Mouse (Mus musculus): ENCODE data around the gene 4930442H23Rik. TPM values are rescaled to one million over a fixed set of nuclear protein-coding genes. Genes with fewer than 3 reads are reported as not detected.

Gene 4930442H23Rik
- polyA plus RNA-seq, 1 experiment, result not detected

DNA sequence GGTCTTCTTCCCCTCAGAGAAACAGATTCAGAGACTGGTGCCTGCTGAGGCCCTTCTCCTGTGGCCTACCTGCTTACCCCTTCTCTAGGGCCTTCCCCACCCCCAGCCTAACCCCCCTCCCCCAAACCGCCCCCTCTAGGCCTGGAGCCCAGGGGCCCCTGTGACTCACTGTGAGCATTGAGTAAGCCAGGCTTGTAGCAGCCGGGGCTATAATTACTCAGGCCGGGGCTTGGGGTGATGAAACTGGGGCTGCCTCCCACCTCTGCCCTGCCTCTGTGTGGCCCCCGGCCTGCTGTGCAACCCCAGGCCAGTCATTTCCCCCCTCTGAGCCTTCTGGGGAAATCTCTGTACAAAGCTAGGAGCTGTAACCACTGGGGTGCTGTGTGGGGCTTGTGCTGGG is 37.4 kb downstream of the 4930442H23Rik start:
- peaks cover 58% of the 10 kb centered on the region for H3K4me1 ChIP-seq (ENCODE audit: control insufficient read depth, insufficient read depth, low read length)
- H3K4me3 ChIP-seq (ENCODE audit: insufficient read depth, low read depth, low read length), result peak overlapping the region; percentile 17; the same call in 1 of the 2 replicates
- TF ChIP-seq POLR2A (IDR thresholded peaks at IDR 0.05; ENCODE audit: insufficient read depth, low read depth, low read length), result no peak
- TF ChIP-seq CTCF (IDR thresholded peaks at IDR 0.05; ENCODE audit: insufficient read depth, low read depth, low read length), result no peak
- WGBS, result 31% methylated on average over 4 of the region's 4 CpGs
- H3K27ac ChIP-seq (ENCODE audit: insufficient read depth, low read depth, low read length), result peak overlapping the region; percentile 79

- H3K4me3 ChIP-seq (ENCODE audit: insufficient read depth, low read depth, low read length), result no peak overlapping the region; the same call in 1 of the 2 replicates
- peak overlapping the region; percentile 65 for H3K27ac ChIP-seq (ENCODE audit: insufficient read depth, low read depth, low read length)
- TF ChIP-seq CTCF (IDR thresholded peaks at IDR 0.05; ENCODE audit: insufficient read depth, low read depth, low read length), result no peak
- no peak for TF ChIP-seq POLR2A (IDR thresholded peaks at IDR 0.05; ENCODE audit: insufficient read depth, low read depth, low read length)
- peaks cover 62% of the 10 kb centered on the region for H3K4me1 ChIP-seq (ENCODE audit: control insufficient read depth, insufficient read depth, low read length)
- WGBS, result 55% methylated on average over 7 of the region's 7 CpGs
Measured at GRCm38 (mm10) chr10:81145778-81146177, 37.9 kb downstream of the 4930442H23Rik start.

GRCm38 (mm10) chr10:81145307-81145706 is 38.3 kb downstream of the 4930442H23Rik start:
- 79% methylated on average over 6 of the region's 6 CpGs for WGBS
- peaks cover 66% of the 10 kb centered on the region for H3K4me1 ChIP-seq (ENCODE audit: control insufficient read depth, insufficient read depth, low read length)
- 0 out of 2 replicates have a peak overlapping the region, but pooled peaks have one; percentile 7 for H3K27ac ChIP-seq (ENCODE audit: insufficient read depth, low read depth, low read length)
- TF ChIP-seq POLR2A (IDR thresholded peaks at IDR 0.05; ENCODE audit: insufficient read depth, low read depth, low read length) (no peak), CTCF (IDR thresholded peaks at IDR 0.05; ENCODE audit: insufficient read depth, low read depth, low read length) (no peak)
- H3K4me3 ChIP-seq (ENCODE audit: insufficient read depth, low read depth, low read length), result no peak overlapping the region

DNA sequence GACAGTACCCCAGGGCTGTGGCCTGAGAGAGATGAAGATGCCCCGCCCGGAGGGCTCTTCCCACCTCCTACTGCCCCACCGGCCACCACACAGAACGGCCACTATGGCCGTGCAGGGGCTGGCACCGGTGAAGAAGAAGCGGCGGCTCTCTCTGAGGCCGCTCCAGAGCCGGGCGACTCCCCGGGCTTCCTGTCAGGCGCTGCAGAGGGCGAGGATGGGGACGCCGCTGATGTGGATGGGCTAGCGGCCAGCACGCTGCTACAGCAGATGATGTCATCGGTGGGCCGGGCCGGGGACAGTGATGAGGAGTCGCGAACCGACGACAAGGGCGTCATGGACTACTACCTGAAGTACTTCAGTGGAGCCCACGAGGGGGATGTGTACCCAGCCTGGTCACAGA is 39.0 kb downstream of the 4930442H23Rik start:
- TF ChIP-seq POLR2A (IDR thresholded peaks at IDR 0.05; ENCODE audit: insufficient read depth, low read depth, low read length) (no peak), CTCF (IDR thresholded peaks at IDR 0.05; ENCODE audit: insufficient read depth, low read depth, low read length) (no peak)
- peaks cover 71% of the 10 kb centered on the region for H3K4me1 ChIP-seq (ENCODE audit: control insufficient read depth, insufficient read depth, low read length)
- 84% methylated on average over 27 of the region's 27 CpGs for WGBS
- H3K4me3 ChIP-seq (ENCODE audit: insufficient read depth, low read depth, low read length), result no peak overlapping the region
- H3K27ac ChIP-seq (ENCODE audit: insufficient read depth, low read depth, low read length), result no peak overlapping the region

- 94% methylated on average over 52 of the region's 52 CpGs for WGBS
- TF ChIP-seq CTCF (IDR thresholded peaks at IDR 0.05; ENCODE audit: insufficient read depth, low read depth, low read length) (no peak), POLR2A (IDR thresholded peaks at IDR 0.05; ENCODE audit: insufficient read depth, low read depth, low read length) (no peak)
- peaks cover 78% of the 10 kb centered on the region for H3K4me1 ChIP-seq (ENCODE audit: control insufficient read depth, insufficient read depth, low read length)
Measured at GRCm38 (mm10) chr10:81143845-81144437, 39.7 kb downstream of the 4930442H23Rik start.

DNA sequence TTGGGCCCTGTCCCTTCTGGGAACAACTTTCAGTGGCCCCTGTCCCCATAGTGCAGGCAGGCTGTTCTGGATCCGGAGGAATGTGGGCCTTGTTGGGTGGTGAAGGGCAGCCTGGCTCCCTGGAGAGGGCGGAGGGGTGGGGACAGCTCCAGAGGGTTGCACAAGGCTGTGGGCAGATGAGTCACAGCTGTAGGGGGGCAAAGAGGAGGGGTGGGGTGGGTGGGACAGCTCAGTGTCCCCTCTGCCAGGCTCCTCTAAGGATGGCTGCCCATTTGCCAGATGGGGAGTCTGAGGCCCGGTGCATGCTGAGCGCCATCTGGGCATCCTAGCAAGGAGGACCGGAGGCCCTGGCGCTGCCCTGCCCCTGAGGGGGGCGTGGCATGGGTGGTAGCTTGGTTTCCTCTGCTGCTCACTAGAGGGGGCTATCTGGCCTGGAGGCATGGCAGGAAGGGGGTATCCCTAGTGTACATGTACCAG is 40.5 kb downstream of the 4930442H23Rik start:
- H3K4me3 ChIP-seq (ENCODE audit: insufficient read depth, low read depth, low read length), result no peak overlapping the region
- peaks cover 84% of the 10 kb centered on the region for H3K4me1 ChIP-seq (ENCODE audit: control insufficient read depth, insufficient read depth, low read length)
- TF ChIP-seq CTCF (IDR thresholded peaks at IDR 0.05; ENCODE audit: insufficient read depth, low read depth, low read length) (no peak), POLR2A (IDR thresholded peaks at IDR 0.05; ENCODE audit: insufficient read depth, low read depth, low read length) (no peak)
- WGBS, result 58% methylated on average over 7 of the region's 7 CpGs
- H3K27ac ChIP-seq (ENCODE audit: insufficient read depth, low read depth, low read length), result no peak overlapping the region

More at GRCm38 (mm10) chr10:81143845-81144437, 39.7 kb downstream of the 4930442H23Rik start:
- Histone ChIP-seq H3K4me3 (ENCODE audit: insufficient read depth, low read depth, low read length) (no peak overlapping the region), H3K27ac (ENCODE audit: insufficient read depth, low read depth, low read length) (no peak overlapping the region)

GRCm38 (mm10) chr10:81142551-81142981 is 41.1 kb downstream of the 4930442H23Rik start:
- WGBS, result 37% methylated on average over 5 of the region's 5 CpGs
- H3K4me1 ChIP-seq (ENCODE audit: control insufficient read depth, insufficient read depth, low read length), result peaks cover 84% of the 10 kb centered on the region

GRCm38 (mm10) chr10:81141455-81142210 is 42.0 kb downstream of the 4930442H23Rik start:
- Histone ChIP-seq H3K27ac (ENCODE audit: insufficient read depth, low read depth, low read length) (no peak overlapping the region; the same call in 1 of the 2 replicates), H3K4me1 (ENCODE audit: control insufficient read depth, insufficient read depth, low read length) (peaks cover 78% of the 10 kb centered on the region), H3K4me3 (ENCODE audit: insufficient read depth, low read depth, low read length) (no peak overlapping the region)
- WGBS, result 76% methylated on average over 7 of the region's 7 CpGs
- TF ChIP-seq CTCF (IDR thresholded peaks at IDR 0.05; ENCODE audit: insufficient read depth, low read depth, low read length) (no peak), POLR2A (IDR thresholded peaks at IDR 0.05; ENCODE audit: insufficient read depth, low read depth, low read length) (no peak)

More at GRCm38 (mm10) chr10:81142551-81142981, 41.1 kb downstream of the 4930442H23Rik start:
- Histone ChIP-seq H3K4me3 (ENCODE audit: insufficient read depth, low read depth, low read length) (no peak overlapping the region), H3K27ac (ENCODE audit: insufficient read depth, low read depth, low read length) (no peak overlapping the region; the same call in 1 of the 2 replicates)
- TF ChIP-seq CTCF (IDR thresholded peaks at IDR 0.05; ENCODE audit: insufficient read depth, low read depth, low read length) (no peak), POLR2A (IDR thresholded peaks at IDR 0.05; ENCODE audit: insufficient read depth, low read depth, low read length) (no peak)

Data from olfactory bulb, adult 2 months (tissue).